Mouse (Mus musculus) mouse embryonic stem cell (cell line): Measurements from ENCODE around the gene Dpf1.

Experiments used
- in situ Hi-C, 2 experiments: fragments of 300-500 bp; cut with MboI; formaldehyde crosslinking; loops; 1 replicate in 1 of 2; 3 replicates in 1 of 2; pipeline ENCODE4 v1.14.3; 2019 to 2020; ENCODE audit warnings: low sequenced_read_pairs in 2 of 2, low pct_unique_long_range_greater_than_20kb in 1 of 2, mixed read lengths in 1 of 2; ENCODE audit not compliant: unreplicated experiment in 1 of 2

Gene Dpf1

DNA sequence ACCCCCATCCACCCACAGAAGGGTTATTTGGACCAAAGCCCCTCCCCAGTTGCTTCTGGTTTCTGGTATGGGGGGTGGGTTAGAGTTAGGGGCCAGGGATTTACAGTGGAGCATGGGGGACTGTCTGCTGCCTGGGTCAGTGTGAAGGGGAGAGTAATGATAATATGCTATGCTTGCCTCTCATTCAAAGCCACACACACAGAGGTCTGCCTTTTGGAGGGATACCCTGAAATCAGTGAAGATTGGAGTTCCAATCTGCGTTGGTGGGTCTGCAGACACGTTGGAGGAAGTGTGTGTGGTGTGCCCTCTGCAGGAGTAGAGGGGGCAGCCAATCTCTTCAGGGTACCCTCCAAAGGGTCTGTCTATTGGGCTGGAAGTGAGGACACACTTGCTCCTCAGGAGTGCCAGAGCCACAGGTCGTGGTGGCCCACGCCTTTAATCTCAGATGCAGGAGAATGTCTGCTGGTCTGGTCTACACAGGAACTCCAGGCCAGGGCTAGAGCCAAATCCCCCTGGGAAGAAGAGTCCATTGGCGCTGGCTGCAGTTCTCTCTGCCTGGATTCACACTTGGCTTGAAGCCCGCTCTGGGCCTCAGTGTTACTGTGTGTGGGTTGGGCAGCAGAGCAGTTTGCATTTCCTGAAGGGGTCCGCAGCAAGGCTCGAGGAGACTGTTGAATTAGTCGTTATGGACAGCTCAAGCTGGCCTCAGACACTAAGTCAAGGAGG is 1.7 kb downstream of the Dpf1 start:
- in situ Hi-C loops, result no loop called here

GRCm38 (mm10) chr7:29306108-29306507 is 2.4 kb downstream of the Dpf1 start:
- in situ Hi-C loops, result no loop called here

DNA sequence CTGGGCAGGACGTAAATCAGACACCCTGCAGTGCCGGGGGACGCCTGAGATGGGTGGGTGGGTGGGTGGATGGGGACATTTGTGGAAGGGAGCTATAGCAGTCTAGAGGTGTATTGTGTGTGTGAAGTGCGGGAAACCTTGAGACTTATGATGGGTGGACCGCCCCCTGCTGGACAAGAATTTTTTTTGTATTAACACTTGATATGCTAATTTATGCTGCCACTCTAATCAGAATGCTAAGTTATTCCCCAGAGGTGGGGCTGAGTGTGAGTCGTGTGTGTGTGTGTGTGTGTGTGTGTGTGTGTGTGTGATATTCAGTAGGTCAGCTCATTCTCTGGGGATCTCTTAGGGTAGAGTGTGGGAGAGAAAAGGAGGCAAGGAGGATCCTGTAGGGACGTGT is 2.9 kb downstream of the Dpf1 start:
- in situ Hi-C loops, result no loop called here

DNA sequence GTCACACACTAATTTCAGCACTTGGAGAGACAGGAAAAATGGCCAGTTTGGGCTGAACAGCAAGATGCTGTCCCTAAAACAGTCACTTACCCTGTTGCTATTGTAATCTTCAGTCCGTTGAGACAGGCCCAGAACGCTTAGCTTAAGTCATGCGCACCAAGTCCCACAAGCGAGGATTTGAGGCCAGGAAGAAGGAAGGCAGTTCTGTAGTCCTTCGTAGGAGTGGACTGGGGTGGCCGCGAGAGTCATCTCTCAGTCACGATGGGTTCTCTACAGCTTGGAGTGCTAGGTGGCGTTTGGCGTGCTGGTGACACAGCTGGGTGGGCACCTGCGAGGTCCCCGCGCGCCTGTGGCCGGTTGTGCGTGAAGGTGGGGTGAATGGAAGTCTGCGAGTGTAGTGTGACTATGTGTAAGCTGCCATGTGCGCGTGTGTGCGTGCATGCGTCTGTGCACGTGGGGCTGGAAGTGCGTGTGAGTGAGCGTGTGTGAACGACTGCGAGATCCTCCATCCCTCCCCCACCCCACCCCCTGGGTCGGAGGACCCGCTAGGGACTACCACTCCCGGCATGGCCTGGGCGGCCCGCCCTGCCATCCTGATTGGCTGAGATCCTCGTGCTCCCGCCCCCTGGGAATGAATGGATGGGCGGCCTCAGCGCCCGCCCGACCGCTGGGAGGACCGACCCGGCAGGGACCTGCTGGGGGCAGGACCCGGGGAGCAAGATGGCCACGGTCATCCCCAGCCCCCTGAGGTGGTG is 3.8 kb downstream of the Dpf1 start:
- in situ Hi-C loops, result no loop called here

DNA sequence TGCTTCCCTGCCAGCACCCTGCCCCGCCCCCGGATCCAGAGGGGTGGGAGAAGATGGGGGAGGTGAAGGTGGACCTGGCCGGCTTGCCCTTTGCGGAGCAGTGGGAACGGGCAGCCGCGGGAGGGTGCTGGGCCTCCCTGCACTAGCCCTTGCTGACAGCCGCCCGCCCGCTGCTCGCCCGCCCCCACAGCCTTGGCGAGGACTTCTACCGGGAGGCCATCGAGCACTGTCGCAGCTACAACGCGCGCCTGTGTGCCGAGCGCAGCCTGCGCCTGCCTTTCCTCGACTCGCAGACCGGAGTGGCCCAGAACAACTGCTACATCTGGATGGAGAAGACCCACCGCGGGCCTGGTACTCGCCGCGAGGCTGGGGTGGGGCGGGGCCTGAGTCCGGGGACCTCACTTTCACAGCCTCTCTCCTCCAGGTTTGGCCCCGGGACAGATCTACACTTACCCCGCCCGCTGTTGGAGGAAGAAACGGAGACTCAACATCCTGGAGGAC is 5.5 kb downstream of the Dpf1 start:
- in situ Hi-C loops, result no loop called here

DNA sequence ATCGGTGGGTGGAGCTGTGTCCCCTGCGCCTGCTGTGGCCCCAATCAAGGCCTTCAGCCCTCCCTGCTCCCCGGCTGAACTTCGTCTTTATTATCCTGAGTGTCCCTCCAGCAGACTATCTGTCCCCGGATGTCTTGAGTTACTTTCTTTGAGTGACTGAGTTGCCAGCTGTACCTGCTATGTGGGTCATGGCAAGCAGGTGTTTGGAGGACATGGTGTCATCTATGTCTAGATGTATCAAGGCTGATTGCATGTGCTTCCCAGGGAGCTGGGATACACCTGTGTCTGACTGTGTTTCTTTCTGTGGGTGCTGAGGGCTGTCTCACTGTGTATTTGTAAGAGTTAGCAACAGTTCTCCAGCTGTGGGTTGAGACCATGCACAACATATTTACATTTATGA is 6.0 kb downstream of the Dpf1 start:
- in situ Hi-C loops, result no loop called here

- in situ Hi-C loops, result no loop called here
Observed at GRCm38 (mm10) chr7:29313051-29313450, 9.3 kb downstream of the Dpf1 start.

- in situ Hi-C loops, result no loop called here
Observed at GRCm38 (mm10) chr7:29313572-29314261, 10.0 kb downstream of the Dpf1 start.

GRCm38 (mm10) chr7:29314844-29315628 is 11.3 kb downstream of the Dpf1 start:
- in situ Hi-C loops, result no loop called here

DNA sequence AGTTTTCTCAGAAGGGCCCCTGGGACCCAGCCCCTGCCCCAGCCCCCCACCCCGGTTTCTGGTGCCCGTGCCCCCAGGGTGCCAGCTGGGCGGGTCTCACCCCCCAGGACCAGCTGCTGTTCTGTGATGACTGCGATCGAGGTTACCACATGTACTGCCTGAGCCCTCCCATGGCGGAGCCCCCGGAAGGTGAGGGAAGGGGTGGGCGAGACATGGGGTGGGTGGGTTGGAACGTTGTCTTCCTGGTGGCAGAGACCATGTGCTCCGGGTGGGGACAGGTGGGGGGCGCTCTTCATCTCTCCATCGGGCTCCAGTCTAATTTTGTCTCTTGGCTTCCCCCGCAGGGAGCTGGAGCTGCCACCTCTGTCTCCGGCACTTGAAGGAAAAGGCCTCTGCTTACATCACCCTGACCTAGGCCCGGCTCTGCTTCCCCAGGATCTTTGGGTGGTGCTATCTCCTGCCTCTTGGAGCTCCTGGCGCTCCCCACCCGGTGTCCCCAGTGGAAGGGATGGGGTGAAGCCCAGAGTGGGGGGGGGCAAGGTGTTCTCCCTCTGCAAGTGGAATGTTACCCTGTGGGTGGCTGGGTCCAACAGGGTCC is 12.5 kb downstream of the Dpf1 start:
- in situ Hi-C loops, result no loop called here

- in situ Hi-C loops, result no loop called here
Observed at GRCm38 (mm10) chr7:29316976-29317375, 13.2 kb downstream of the Dpf1 start.

- in situ Hi-C loops, result no loop called here
Observed at GRCm38 (mm10) chr7:29317558-29317957, 13.8 kb downstream of the Dpf1 start.

DNA sequence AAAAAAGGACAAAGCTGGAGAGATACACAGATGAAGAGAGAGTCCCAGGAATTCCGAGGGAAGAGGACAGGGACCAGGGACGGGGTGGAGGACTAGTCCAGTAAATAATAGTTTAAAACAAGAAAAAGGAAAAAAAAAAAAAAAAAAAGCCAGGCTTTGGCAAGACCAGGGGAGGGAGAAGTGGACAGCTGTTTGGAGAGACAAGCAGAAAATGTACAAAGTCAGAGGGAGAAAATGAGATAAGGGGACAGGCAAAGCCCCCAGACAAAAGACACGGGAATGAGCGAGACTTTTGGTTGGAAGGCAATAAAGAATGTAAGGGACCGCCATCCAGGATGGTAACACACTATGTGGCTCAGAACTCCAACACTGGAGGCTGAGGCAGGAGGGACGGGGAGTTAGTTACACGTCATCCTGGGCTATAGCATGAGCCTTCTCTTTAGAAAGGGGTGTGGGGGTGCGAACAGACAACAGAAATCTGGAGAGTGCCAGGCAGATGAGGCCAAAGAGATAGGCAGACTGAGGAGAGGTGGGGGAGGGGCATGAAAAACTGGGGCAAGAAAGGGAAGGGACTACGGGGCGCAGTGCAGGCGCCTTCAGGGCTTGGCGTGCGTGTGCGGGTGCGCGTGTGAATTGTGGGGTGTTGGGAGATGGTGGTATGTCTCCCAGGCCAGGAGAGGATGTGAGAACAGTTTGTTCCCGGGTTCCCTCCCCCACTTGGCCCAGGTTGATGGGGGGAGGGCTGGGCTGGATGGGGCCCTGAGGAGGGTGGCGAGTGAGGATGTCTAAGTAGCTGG is 14.6 kb downstream of the Dpf1 start:
- in situ Hi-C loops, result no loop called here

DNA sequence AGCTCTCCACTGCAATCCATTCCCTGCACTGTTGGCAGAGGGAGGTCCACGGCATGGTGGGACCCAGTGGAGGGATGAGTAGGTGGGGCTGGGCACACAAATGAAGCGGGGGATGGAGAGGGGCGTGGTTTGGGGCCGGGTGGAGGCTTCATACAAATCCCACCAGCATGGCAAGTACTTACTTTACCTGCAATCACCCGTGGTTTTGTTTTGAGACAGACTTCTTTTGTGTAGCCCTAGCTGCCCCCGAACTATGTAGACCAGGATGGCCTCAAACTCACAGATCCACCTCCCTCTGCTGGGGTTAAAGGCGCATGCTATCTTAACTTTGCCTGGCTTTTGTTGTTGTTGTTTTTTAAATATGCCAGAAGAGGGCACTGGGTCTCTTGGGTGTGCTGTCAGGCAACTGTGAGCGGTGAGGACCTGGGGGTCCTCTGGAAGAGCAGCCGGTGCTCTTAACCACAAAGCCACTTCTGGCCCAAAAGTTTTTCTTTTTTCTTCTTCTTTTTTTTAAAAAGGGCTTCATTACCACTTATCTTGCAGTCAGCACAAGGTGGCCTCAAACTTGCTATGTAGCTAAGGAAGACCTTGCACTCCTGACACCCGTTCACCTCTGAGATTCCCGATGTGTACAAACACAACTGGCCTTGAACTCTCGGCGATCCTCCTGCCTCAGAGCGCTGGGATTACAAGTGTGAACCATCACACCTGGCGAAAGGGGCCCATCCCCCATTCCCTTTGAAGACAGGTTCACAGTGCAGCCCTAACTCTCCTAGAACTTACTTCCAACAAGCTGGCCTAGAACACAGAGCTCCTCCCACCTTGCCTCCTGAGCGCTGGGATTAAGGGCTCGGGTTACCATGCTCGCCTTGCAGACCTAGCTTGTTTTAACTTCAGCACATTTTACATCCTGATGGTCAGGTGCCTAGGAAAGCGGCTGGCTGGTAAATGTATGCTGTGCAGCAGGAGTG is 15.9 kb downstream of the Dpf1 start:
- in situ Hi-C loops, result no loop called here

DNA sequence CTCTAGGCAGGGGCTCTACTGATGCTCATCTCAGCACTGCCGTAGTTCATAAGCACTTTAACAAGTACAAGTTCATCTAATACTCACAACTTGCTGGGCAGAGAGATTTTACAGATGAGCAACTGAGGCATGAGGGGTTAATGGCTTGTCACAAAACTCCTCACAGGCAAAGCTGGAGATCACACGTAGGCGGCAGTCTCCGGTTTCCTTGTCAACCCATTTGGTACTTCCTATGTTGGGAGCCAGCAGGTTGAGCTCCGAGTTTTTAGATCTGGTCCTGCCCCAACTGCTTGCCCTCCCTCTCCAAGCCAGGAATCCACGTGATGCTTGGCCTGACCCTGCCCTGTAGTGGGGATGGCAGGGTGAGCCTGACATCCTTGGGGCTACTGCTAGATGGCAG is 23.3 kb downstream of the Dpf1 start:
- in situ Hi-C loops, result no loop called here

GRCm38 (mm10) chr7:29328984-29329383 is 25.2 kb downstream of the Dpf1 start:
- in situ Hi-C loops, result no loop called here

DNA sequence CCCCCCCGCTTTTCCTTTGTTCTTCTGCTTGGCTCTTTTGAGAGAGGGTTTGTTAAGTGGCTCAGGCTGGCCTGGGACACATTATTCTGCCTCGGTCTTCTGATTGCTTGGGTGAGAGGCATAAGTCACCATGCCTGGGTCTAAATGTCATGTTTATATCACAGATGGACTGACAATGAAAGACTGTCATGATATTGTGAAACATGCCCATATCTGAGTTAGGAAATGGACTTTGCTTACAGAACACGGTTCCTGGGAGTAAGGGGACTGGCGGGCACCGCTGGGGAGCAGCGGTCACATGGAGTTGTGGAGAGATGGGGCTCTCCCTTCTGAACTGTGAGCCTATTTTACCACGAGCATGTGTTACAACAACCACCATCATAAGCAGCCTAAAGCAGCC is 30.4 kb downstream of the Dpf1 start:
- in situ Hi-C loops, result no loop called here
